Mouse (Mus musculus) liver, postnatal 0 days (tissue): Measurements from ENCODE around the gene Ubash3b. TPM values are rescaled to one million over a fixed set of nuclear protein-coding genes. Genes with fewer than 3 reads are reported as not detected.

Experiments
- ATAC-seq: fragments of 200-750 bp; cut with Nextera tagmentation; 2 replicates; pipeline ENCODE4 v1.8.0; 2017; ENCODE audit warnings: mild to moderate bottlenecking, moderate library complexity
- DNase-seq: peaks from one replicate; pipeline ENCODE4 v3.0.0-alpha.2; 2016
- H3K27ac ChIP-seq: fragments of 300-500 bp; sonication (generic); 2 replicates; pipeline ENCODE4 v1.5.1; 2014; ENCODE audit warnings: antibody characterized with exemption, moderate library complexity, mild to moderate bottlenecking, low read depth
- H3K27me3 ChIP-seq: fragments of 300-500 bp; sonication (generic); 2 replicates; pipeline ENCODE4 v1.6.1; 2014; ENCODE audit warnings: low read length, control low read depth, mixed read lengths; ENCODE audit not compliant: insufficient read depth
- H3K36me3 ChIP-seq: fragments of 300-500 bp; sonication (generic); replicated peaks from 2 replicates; pipeline ENCODE4 v1.6.1; 2014; ENCODE audit warnings: mild to moderate bottlenecking, control low read depth, low read length, moderate library complexity, mixed read lengths; ENCODE audit not compliant: insufficient read depth
- H3K4me1 ChIP-seq: fragments of 300-500 bp; sonication (generic); 2 replicates; pipeline ENCODE4 v1.6.1; 2014; ENCODE audit warnings: antibody characterized with exemption, mild to moderate bottlenecking, control low read depth; ENCODE audit not compliant: insufficient read depth
- H3K4me2 ChIP-seq: fragments of 300-500 bp; sonication (generic); 2 replicates; pipeline ENCODE4 v1.6.1; 2014; ENCODE audit warnings: low read depth, mild to moderate bottlenecking, low read length, moderate library complexity, mixed read lengths
- H3K4me3 ChIP-seq: fragments of 300-500 bp; sonication (generic); 2 replicates; pipeline ENCODE4 v1.5.1; 2014; ENCODE audit warnings: low read depth, low read length
- H3K9ac ChIP-seq: fragments of 300-500 bp; sonication (generic); replicated peaks from 2 replicates; pipeline ENCODE4 v1.6.1; 2014; ENCODE audit warnings: mild to moderate bottlenecking, moderate library complexity
- H3K9me3 ChIP-seq: fragments of 300-500 bp; sonication (generic); 2 replicates; pipeline ENCODE4 v1.6.1; 2016; ENCODE audit warnings: mild to moderate bottlenecking, control low read depth, low read length, mixed read lengths
- CTCF ChIP-seq: sonication (generic); IDR thresholded peaks from 2 replicates; pipeline ENCODE4 v1.5.1; 2016; ENCODE audit warnings: antibody characterized with exemption, low read depth
- EP300 ChIP-seq: IDR thresholded peaks from 2 replicates; pipeline ENCODE4 v1.6.1; 2016; ENCODE audit warnings: antibody characterized with exemption, low read depth, mild to moderate bottlenecking
- WGBS: fragments of 180-500 bp; shearing (Covaris S2); extraction: QIAGEN DNeasy Blood & Tissue Kit; methylation state at CpG from one replicate; pipeline ENCODE4 v1.1.7; 2014; ENCODE audit not compliant: insufficient replicate concordance; 5-methylcytosine and 5-hydroxymethylcytosine counted together
- polyA plus RNA-seq: library from polyadenylated mRNA; unstranded; fragments of >200 nt; fragmentation: Nextera tagmentation; extraction: Ambion mirVana; gene quantifications from 2 replicates; pipeline ENCODE4 v1.2.1, GENCODE M21; 2015

Ubash3b gene
- polyA plus RNA-seq, 1 experiment from 2014 or later: 6.6 TPM

- Histone ChIP-seq H3K4me3 (no peak overlapping the region), H3K27ac (no peak overlapping the region), H3K36me3 (no peaks in the 10 kb centered on the region), H3K9me3 (no peaks in the 10 kb centered on the region), H3K27me3 (no peaks in the 10 kb centered on the region), H3K4me2 (no peak overlapping the region), H3K9ac (no peak overlapping the region), H3K4me1 (peaks cover 8% of the 10 kb centered on the region)
- no peak for ATAC-seq
- no peak for TF ChIP-seq CTCF
- no peak for TF ChIP-seq EP300
- WGBS: 61% methylated on average over 8 of the region's 8 CpGs
- no peak for DNase-seq
Measured at GRCm38 (mm10) chr9:41130563-41130962, 30.9 kb downstream of the Ubash3b start.

- no peak overlapping the region for H3K27ac ChIP-seq
- no peak for ATAC-seq
- no peak for DNase-seq
- no peaks in the 10 kb centered on the region for H3K36me3 ChIP-seq
- H3K9me3 ChIP-seq: no peaks in the 10 kb centered on the region
- no peaks in the 10 kb centered on the region for H3K27me3 ChIP-seq
- H3K4me3 ChIP-seq: no peak overlapping the region
- H3K4me2 ChIP-seq: no peak overlapping the region
- H3K4me1 ChIP-seq: peaks cover 8% of the 10 kb centered on the region
- TF ChIP-seq EP300 (no peak), CTCF (no peak)
- 60% methylated on average over 10 of the region's 10 CpGs for WGBS
- no peak overlapping the region; the same call in 1 of the 2 replicates for H3K9ac ChIP-seq
Measured at GRCm38 (mm10) chr9:41129802-41130480, 31.6 kb downstream of the Ubash3b start.

GRCm38 (mm10) chr9:41129273-41129672, 32.2 kb downstream of the Ubash3b start:
- ATAC-seq (no peak), DNase-seq (no peak)
- Histone ChIP-seq H3K27me3 (no peaks in the 10 kb centered on the region), H3K4me2 (no peak overlapping the region), H3K27ac (no peak overlapping the region), H3K4me3 (no peak overlapping the region), H3K36me3 (no peaks in the 10 kb centered on the region), H3K9me3 (no peaks in the 10 kb centered on the region), H3K4me1 (peaks cover 8% of the 10 kb centered on the region), H3K9ac (no peak overlapping the region)
- 54% methylated on average over 3 of the region's 3 CpGs for WGBS
- no peak for TF ChIP-seq CTCF
- TF ChIP-seq EP300: no peak

- no peaks in the 10 kb centered on the region for H3K36me3 ChIP-seq
- ATAC-seq (no peak), DNase-seq (no peak)
- no peaks in the 10 kb centered on the region for H3K9me3 ChIP-seq
- no peak overlapping the region for H3K4me2 ChIP-seq
- no peak overlapping the region for H3K9ac ChIP-seq
- H3K27me3 ChIP-seq: no peaks in the 10 kb centered on the region
- peaks cover 13% of the 10 kb centered on the region for H3K4me1 ChIP-seq
- TF ChIP-seq CTCF (no peak), EP300 (no peak)
- no peak overlapping the region for H3K4me3 ChIP-seq
- H3K27ac ChIP-seq: no peak overlapping the region
- WGBS: 63% methylated on average over 3 of the region's 3 CpGs
Measured at GRCm38 (mm10) chr9:41126723-41127122, 34.8 kb downstream of the Ubash3b start.

- 86% methylated on average over 6 of the region's 6 CpGs for WGBS
- Histone ChIP-seq H3K27me3 (no peaks in the 10 kb centered on the region), H3K27ac (no peak overlapping the region), H3K4me2 (no peak overlapping the region), H3K9me3 (no peaks in the 10 kb centered on the region), H3K4me1 (peaks cover 7% of the 10 kb centered on the region; the same call in 1 of the 2 replicates), H3K36me3 (no peaks in the 10 kb centered on the region), H3K4me3 (no peak overlapping the region), H3K9ac (no peak overlapping the region)
- ATAC-seq (no peak), DNase-seq (no peak)
- TF ChIP-seq CTCF (no peak), EP300 (no peak)
Measured at GRCm38 (mm10) chr9:41124305-41124704, 37.2 kb downstream of the Ubash3b start.

GRCm38 (mm10) chr9:41122390-41123110, 38.9 kb downstream of the Ubash3b start:
- DNase-seq: no peak

More at GRCm38 (mm10) chr9:41122390-41123110, 38.9 kb downstream of the Ubash3b start:
- 66% methylated on average over 11 of the region's 11 CpGs for WGBS
- 0 out of 2 replicates have a peak overlapping the region, but pooled peaks have one; percentile 6 for H3K27ac ChIP-seq
- no peak overlapping the region for H3K9ac ChIP-seq
- H3K4me3 ChIP-seq: no peak overlapping the region
- H3K4me1 ChIP-seq: peaks cover 9% of the 10 kb centered on the region
- H3K36me3 ChIP-seq: no peaks in the 10 kb centered on the region
- TF ChIP-seq EP300 (no peak), CTCF (no peak)
- H3K27me3 ChIP-seq: no peaks in the 10 kb centered on the region
- no peak overlapping the region for H3K4me2 ChIP-seq
- H3K9me3 ChIP-seq: no peaks in the 10 kb centered on the region
- no peak for ATAC-seq
